Mouse (Mus musculus) layer of hippocampus, adult 18-20 months (tissue): ENCODE measurements around the gene Zdhhc14. TPM values are rescaled to one million over a fixed set of nuclear protein-coding genes. Genes with fewer than 3 reads are reported as not detected.

Experiments used
- DNase-seq, 2 experiments: peaks; one replicate each; pipeline ENCODE4 v3.0.0; 2022; ENCODE audit warnings: low spot score in 2 of 2
- total RNA-seq, 2 experiments: library from RNA; stranded (reverse); gene quantifications; 2 replicates each; pipeline ENCODE4 v1.2.3; 2021

The Zdhhc14 gene
- total RNA-seq, 2 experiments from 2014 or later, result 44.7 to 49.7 TPM

- DNase-seq, result no peak
Observed at GRCm38 (mm10) chr17:5768810-5769520, 276.6 kb downstream of the Zdhhc14 start.

GRCm38 (mm10) chr17:5769776-5770175, 277.4 kb downstream of the Zdhhc14 start:
- DNase-seq, result no peak

DNA sequence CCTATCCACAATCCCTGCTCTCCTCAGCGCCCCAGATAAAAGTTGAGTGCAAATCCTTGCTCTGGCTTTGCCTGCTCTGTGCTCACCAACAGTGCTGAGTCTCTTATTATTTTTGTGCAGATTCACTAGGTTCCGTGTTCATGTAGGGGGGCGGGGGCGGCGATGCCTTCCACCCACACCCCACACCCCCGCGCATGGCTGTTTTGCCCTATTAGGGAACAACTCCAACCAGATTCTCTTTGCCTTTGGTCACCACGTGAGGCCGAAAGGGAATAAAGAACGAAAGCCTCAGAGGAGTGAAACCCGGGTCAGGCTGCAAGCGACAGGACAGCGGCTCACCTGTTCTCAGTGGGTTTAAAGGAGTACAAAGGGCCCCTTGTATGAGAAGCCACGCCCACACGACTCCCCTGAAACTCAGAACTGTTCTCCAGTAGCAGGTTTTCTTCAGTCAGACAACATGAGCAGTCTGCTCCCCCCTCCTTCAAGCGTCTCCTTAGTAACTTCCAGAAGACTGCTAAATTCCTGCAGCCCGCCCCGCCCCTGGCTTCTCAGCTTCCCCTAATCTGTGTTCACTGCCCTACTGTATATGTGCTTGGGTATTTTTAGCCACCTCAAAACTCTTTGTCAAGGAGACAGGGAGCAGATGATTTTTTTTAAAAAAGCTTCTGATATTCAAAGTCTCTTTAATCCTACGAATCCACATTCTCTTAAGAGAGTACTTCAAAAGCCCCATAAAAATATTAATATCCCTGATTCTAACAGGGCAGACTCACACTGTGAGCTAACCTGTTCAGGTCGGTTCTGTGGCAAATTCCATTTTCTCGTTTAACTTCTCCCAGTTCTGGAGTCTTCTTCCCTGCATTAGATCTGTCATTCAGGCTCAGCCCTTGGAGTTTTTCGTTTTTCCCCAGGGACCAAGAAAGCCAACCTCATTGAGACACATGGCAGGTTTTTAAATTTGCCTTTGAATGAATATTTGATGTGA, 278.2 kb downstream of the Zdhhc14 start:
- no peak for DNase-seq

GRCm38 (mm10) chr17:5780213-5780975, 288.0 kb downstream of the Zdhhc14 start:
- no peak for DNase-seq

- DNase-seq, result no peak
Observed at GRCm38 (mm10) chr17:5785238-5785637, 292.9 kb downstream of the Zdhhc14 start.

- DNase-seq, result no peak
Observed at GRCm38 (mm10) chr17:5792164-5792791, 299.9 kb downstream of the Zdhhc14 start.

GRCm38 (mm10) chr17:5793593-5793992, 301.2 kb downstream of the Zdhhc14 start:
- DNase-seq, result no peak

DNA sequence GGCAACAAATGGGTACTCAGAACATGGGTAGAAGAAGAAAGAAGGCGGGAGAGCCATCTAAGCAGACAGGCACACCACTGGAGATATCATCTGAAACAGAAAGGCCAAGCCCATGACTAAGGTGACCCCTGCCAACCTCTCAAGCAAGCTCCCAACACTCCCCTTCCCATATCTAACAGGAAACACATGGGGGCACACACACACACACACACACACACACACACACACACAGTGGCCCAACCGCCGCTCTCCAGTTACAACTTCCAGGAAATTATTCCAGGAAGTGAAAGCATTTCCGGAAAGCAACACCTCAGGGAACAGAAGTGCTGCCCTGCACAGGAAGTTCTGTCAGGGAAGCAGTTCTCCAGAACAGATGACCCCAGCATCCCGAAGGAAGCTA, 301.9 kb downstream of the Zdhhc14 start:
- no peak for DNase-seq

GRCm38 (mm10) chr17:5795369-5795768, 303.0 kb downstream of the Zdhhc14 start:
- no peak for DNase-seq

DNA sequence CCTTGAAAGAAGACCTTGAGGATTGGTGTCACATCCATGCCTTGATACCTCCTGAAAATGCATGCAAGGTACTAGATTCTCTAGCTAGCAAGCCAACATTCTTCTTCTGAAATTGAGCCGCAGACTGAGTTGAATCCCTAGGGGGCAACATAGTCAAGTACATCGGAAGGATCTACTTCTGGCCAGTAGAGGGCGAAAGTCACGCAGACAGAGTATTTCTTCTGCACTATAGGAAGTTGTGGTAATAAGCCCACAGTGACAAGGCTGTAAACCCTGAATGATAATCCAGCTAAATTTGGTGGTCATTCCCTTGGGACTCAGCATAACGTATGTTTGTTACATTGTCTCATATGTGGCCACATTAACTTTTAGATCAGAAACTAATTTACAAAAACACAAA, 303.5 kb downstream of the Zdhhc14 start:
- peak; percentile 71 to 92 for DNase-seq

DNA sequence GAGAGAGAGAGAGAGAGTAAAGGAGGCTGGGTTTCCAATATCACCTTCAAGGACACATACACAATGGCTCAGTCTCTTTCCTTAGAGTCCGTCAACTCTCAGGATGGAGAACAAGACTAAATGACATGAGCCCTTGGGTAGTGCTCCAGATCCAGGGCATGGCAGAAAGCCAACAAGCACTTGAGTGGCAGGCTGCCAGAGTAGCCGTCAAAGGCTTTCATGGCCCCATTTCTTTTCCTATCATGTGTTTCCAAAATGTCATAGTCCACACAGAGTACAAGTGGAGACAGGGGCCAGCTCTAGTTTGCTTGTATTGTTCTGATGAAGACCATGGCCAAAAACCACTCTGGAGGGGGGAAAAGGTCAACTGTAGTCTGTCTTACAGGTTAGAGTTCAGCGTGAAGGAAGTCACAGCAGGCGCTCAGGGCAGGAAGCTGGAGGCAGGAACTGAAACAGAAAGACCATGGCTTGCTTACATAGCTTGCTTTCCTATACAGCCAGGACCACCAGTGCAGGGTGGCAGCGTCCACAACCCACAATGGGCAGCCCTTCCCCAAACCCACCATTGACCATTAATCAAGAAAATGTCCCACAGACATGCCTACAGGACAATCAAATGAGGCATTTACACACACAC, 304.9 kb downstream of the Zdhhc14 start:
- no peak for DNase-seq

- DNase-seq, result no peak
Observed at GRCm38 (mm10) chr17:5798221-5798801, 306.0 kb downstream of the Zdhhc14 start.

DNA sequence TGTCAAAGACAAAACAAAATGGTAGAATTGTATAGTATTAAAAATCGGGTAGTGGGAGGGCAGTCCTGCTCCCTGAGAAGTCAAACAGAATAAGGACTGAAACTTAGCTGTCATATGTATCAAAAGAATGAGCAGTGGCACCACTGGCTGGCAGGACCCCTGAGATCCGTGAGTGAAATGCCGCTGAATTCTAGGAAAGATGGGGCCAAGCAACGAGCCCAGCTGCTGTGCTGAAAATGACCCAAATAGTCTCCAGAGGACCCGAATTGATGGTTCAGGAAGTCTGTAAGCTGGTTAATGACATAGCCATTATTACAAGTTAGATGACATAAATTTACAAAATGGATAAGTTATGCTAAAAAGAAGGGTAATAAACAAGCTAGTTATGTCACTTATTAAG, 306.5 kb downstream of the Zdhhc14 start:
- DNase-seq, result no peak

DNA sequence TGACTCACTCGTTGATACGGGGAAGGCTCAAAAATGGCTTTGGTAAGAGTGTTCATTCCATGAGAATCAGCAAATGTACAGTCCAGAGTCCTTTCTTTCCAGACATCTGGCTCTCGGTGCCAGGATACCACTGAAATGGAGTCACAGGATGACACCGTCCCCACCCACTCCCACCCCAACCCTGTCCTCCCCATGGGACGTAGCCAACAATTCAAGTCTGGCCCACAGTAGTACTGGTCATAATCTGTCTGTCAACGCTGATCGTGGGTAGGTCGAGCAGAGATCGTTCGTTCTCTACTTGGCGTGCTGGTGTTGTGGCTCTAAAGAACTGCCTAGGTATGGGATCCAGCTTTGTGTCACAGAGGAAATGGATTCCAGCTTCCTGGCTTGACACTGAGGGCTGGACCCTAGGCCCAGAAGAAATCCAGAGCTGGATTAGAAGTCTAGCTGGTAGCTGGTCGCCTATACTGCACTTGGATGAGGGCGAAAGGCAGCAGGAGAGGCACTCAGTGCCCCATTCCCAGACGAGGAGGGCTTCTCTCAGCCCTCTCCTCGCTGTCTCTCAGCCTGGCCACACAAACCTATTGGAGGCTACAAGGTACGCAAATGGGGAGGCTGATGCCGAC, 307.2 kb downstream of the Zdhhc14 start:
- DNase-seq, result no peak

- DNase-seq, result no peak
Observed at GRCm38 (mm10) chr17:5800254-5800653, 307.9 kb downstream of the Zdhhc14 start.

DNA sequence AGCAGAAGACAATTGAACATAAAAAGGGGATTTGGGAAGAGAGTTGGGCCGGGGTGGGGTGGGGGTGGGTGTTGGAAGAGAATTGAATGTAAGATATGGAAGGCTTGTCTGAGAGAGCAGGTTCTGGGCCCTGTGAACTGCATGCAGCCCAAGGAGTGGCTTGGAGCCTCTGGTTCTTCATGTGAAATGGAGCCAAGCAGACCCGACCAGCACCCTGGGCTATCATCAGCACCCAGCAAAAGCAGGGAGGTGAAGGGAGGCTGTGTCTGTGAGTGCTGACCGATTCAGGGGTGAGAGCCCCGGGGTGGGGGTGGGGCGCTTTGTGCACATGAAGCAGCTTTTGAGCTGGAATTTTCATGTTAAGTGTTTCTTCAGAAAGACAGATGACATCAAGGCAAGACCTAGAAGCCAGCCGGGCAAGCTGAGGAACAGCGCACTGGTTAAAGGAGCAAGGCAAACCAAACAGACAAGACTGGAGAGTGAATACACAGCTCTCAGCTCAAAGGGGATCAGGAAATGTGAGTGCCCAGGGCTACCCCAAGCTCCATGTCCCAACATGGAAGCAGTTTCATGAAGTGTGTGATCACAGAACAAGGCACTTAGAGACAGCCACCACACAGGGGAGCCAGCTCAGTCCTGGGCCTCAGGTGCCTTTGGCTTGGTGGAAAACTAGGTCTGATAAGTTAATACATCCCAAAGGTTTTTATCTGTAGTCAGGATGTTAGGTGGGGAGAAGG, 308.6 kb downstream of the Zdhhc14 start:
- DNase-seq, result no peak

DNA sequence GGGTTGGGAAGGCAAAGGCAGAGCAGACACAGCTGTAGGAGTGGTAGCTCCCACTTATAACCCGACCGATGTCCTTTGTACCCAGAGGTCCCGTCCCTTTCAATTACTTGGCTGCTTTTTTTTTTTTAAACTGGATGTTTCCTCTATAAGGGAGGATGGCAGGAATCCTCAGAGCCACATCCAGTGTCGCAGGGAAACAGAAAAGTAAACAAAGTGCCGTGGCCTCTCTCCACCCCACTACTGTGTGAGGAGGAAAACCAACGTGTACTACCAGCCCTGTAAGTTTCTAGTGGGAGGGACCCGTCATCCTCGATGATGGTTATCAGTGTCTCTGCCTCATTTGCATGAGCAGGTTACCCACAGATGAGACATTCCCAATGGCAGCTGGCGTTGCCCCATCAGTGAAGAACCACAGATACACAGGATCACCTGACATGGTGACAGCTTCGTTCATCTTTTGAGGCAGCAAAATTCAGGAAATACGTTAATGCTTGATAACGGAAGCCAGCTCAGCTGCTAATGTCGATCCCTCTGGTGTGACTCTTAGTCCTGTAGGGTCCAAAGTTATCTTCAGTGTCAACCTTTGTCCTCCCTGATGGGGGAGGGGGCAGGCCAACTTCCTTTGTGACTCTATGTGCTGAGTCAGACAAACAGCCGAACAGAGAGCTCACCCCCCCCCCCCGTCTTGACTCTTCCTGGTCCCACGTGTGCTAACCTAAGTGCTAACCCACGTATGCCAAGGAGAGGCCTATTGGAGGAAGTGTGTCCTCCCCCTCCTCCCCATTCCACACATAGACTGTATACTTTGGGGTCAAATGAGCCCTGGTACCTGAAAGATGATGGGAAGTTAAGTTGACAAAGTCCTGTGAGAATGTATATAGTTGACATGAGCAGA, 309.7 kb downstream of the Zdhhc14 start:
- DNase-seq, result no peak

DNA sequence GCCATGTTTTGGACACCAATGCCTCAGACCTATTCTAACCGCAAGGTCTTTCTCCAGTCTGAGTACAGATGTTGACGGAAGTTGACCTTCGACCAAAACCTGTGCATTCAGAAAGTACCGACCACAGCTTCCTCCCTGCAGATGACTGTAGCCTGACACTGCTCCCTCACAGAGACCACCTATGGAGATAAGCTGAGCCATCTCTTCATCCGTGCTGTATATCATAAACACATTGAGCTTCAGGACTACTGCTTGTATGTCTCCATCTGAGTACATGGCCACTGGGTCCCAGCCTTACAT, 310.2 kb downstream of the Zdhhc14 start:
- DNase-seq, result no peak
